Mouse (Mus musculus) forebrain, embryonic 14.5 days (tissue): ENCODE data around the gene Gucd1. TPM values are rescaled to one million over a fixed set of nuclear protein-coding genes. Genes with fewer than 3 reads are reported as not detected.
"Not testable (repeated sequence)": the region's sequence is repeated elsewhere in the genome, so short reads cannot be mapped to it uniquely, and the experiment has no call there.

Experiments used
- ATAC-seq: fragments of 200-750 bp; cut with Nextera tagmentation; 2 replicates; pipeline ENCODE4 v1.8.0; 2017; ENCODE audit warnings: mild to moderate bottlenecking, moderate library complexity
- DNase-seq: peaks from one replicate; pipeline ENCODE4 v3.0.0-alpha.2; 2015; ENCODE audit warnings: low spot score
- H3K27ac ChIP-seq: fragments of 300-500 bp; sonication (generic); 2 replicates; pipeline ENCODE4 v1.5.1; 2014; ENCODE audit warnings: low read depth, mild to moderate bottlenecking, control low read depth, low read length, moderate library complexity
- H3K27me3 ChIP-seq: fragments of 300-500 bp; sonication (generic); replicated peaks from 2 replicates; pipeline ENCODE4 v1.6.1; 2014; ENCODE audit warnings: low read length, control low read depth, mixed read lengths; ENCODE audit not compliant: control insufficient read depth, insufficient read depth
- H3K36me3 ChIP-seq: fragments of 300-500 bp; sonication (generic); 2 replicates; pipeline ENCODE4 v1.6.1; 2014; ENCODE audit warnings: low read length, control low read depth; ENCODE audit not compliant: control insufficient read depth, insufficient read depth
- H3K4me1 ChIP-seq: fragments of 300-500 bp; sonication (generic); 2 replicates; pipeline ENCODE4 v1.6.1; 2014; ENCODE audit warnings: antibody characterized with exemption, low read length, control low read depth; ENCODE audit not compliant: control insufficient read depth, insufficient read depth
- H3K4me2 ChIP-seq: fragments of 300-500 bp; sonication (generic); 2 replicates; pipeline ENCODE4 v1.6.1; 2014; ENCODE audit warnings: mild to moderate bottlenecking, control low read depth, low read length
- H3K4me3 ChIP-seq: fragments of 300-500 bp; sonication (generic); 2 replicates; pipeline ENCODE4 v1.5.1; 2014; ENCODE audit warnings: low read depth, low read length, control low read depth
- H3K9ac ChIP-seq: fragments of 300-500 bp; sonication (generic); 2 replicates; pipeline ENCODE4 v1.6.1; 2014; ENCODE audit warnings: mild to moderate bottlenecking, low read length, control low read depth, moderate library complexity
- H3K9me3 ChIP-seq: fragments of 300-500 bp; sonication (generic); replicated peaks from 2 replicates; pipeline ENCODE4 v1.6.1; 2016; ENCODE audit warnings: low read length, control low read depth, mixed read lengths; ENCODE audit not compliant: control insufficient read depth
- WGBS: fragments of 180-500 bp; shearing (Covaris S2); extraction: QIAGEN DNeasy Blood & Tissue Kit; methylation state at CpG from one replicate; pipeline ENCODE4 v1.1.7; 2014; 5-methylcytosine and 5-hydroxymethylcytosine counted together
- polyA plus RNA-seq: library from polyadenylated mRNA; unstranded; fragments of >200 nt; fragmentation: Nextera tagmentation; extraction: Ambion mirVana; gene quantifications from 2 replicates; pipeline ENCODE4 v1.2.1, GENCODE M21; 2014

The Gucd1 gene
- polyA plus RNA-seq, result 26.9 and 29.5 TPM in 2 replicates

GRCm38 (mm10) chr10:75517758-75518143 lies at the start of gene Gucd1:
Gene Gucd1, minus strand, starts transcription at chr10:75517972.
- peaks cover 26% of the 10 kb centered on the region for H3K36me3 ChIP-seq
- no peaks in the 10 kb centered on the region for H3K27me3 ChIP-seq
- peak within 1 kb of the TSS; percentile 85 for H3K4me3 ChIP-seq
- DNase-seq (peak; percentile 97), ATAC-seq (peak; percentile 94)
- peak within 1 kb of the TSS; percentile 94 for H3K9ac ChIP-seq
- H3K9me3 ChIP-seq, result no peaks in the 10 kb centered on the region
- H3K4me2 ChIP-seq, result peak within 1 kb of the TSS; percentile 90
- WGBS, result under 1% methylated on average over 20 of the region's 20 CpGs
- H3K27ac ChIP-seq, result peak within 1 kb of the TSS; percentile 96
- peaks cover 14% of the 10 kb centered on the region; the same call in 1 of the 2 replicates for H3K4me1 ChIP-seq

- WGBS, result 82% methylated on average over 2 of the region's 2 CpGs
- not testable (repeated sequence) for H3K27ac ChIP-seq, H3K36me3 ChIP-seq, ATAC-seq, H3K4me1 ChIP-seq, H3K4me3 ChIP-seq, H3K9ac ChIP-seq, H3K9me3 ChIP-seq, H3K4me2 ChIP-seq, H3K27me3 ChIP-seq, DNase-seq
Observed at GRCm38 (mm10) chr10:75566765-75567164, 49.0 kb upstream of the Gucd1 start.

- 89% methylated on average over 5 of the region's 5 CpGs for WGBS
Observed at GRCm38 (mm10) chr10:75566321-75566720, 48.5 kb upstream of the Gucd1 start.

GRCm38 (mm10) chr10:75565906-75566305 lies 48.1 kb upstream of the Gucd1 start:
- Histone ChIP-seq H3K9ac (no peak overlapping the region), H3K27me3 (no peaks in the 10 kb centered on the region), H3K27ac (no peak overlapping the region), H3K36me3 (no peaks in the 10 kb centered on the region), H3K4me2 (no peak overlapping the region), H3K9me3 (no peaks in the 10 kb centered on the region), H3K4me3 (no peak overlapping the region), H3K4me1 (no peaks in the 10 kb centered on the region)
- WGBS, result 88% methylated on average over 7 of the region's 7 CpGs
- DNase-seq (no peak), ATAC-seq (no peak)

More at GRCm38 (mm10) chr10:75566321-75566720, 48.5 kb upstream of the Gucd1 start:
- Histone ChIP-seq H3K4me1 (no peaks in the 10 kb centered on the region), H3K27me3 (no peaks in the 10 kb centered on the region), H3K9ac (no peak overlapping the region), H3K27ac (no peak overlapping the region), H3K4me3 (no peak overlapping the region), H3K9me3 (no peaks in the 10 kb centered on the region), H3K36me3 (no peaks in the 10 kb centered on the region), H3K4me2 (no peak overlapping the region)
- no peak for ATAC-seq
- DNase-seq, result no peak

- Histone ChIP-seq H3K36me3 (no peaks in the 10 kb centered on the region), H3K4me1 (peaks cover 2% of the 10 kb centered on the region; the same call in 1 of the 2 replicates), H3K27ac (no peak overlapping the region), H3K4me2 (no peak overlapping the region), H3K9ac (no peak overlapping the region), H3K27me3 (no peaks in the 10 kb centered on the region), H3K4me3 (no peak overlapping the region), H3K9me3 (no peaks in the 10 kb centered on the region)
- ATAC-seq (no peak), DNase-seq (no peak)
- WGBS, result 80% methylated on average over 6 of the region's 6 CpGs
Observed at GRCm38 (mm10) chr10:75565436-75565835, 47.7 kb upstream of the Gucd1 start.

GRCm38 (mm10) chr10:75564687-75565265 lies 47.0 kb upstream of the Gucd1 start:
- no peaks in the 10 kb centered on the region for H3K27me3 ChIP-seq
- no peak overlapping the region for H3K4me2 ChIP-seq
- 86% methylated on average over 12 of the region's 12 CpGs for WGBS
- no peak overlapping the region for H3K9ac ChIP-seq
- DNase-seq (no peak), ATAC-seq (no peak)
- peaks cover 5% of the 10 kb centered on the region; the same call in 1 of the 2 replicates for H3K4me1 ChIP-seq
- H3K36me3 ChIP-seq, result no peaks in the 10 kb centered on the region
- no peak overlapping the region for H3K4me3 ChIP-seq
- no peaks in the 10 kb centered on the region for H3K9me3 ChIP-seq
- H3K27ac ChIP-seq, result no peak overlapping the region

GRCm38 (mm10) chr10:75562596-75562995 lies 44.8 kb upstream of the Gucd1 start:
- H3K27me3 ChIP-seq, result no peaks in the 10 kb centered on the region
- H3K4me3 ChIP-seq, result no peak overlapping the region
- no peaks in the 10 kb centered on the region for H3K36me3 ChIP-seq

GRCm38 (mm10) chr10:75561071-75561654 lies 43.4 kb upstream of the Gucd1 start, which contains the start of gene Ggt1:
Gene Ggt1, plus strand, starts transcription at chr10:75561604.
- H3K36me3 ChIP-seq, result 0 out of 2 replicates have a peak, but pooled peaks cover 5% of the 10 kb centered on the region
- no peak for DNase-seq
- ATAC-seq, result no peak
- WGBS, result 51% methylated on average over 10 of the region's 10 CpGs
- peak within 1 kb of the TSS; percentile 88 for H3K4me2 ChIP-seq
- no peaks in the 10 kb centered on the region for H3K27me3 ChIP-seq
- peaks cover 31% of the 10 kb centered on the region for H3K4me1 ChIP-seq
- H3K4me3 ChIP-seq, result peak within 1 kb of the TSS; percentile 63
- H3K27ac ChIP-seq, result peak within 1 kb of the TSS; percentile 89; the same call in 1 of the 2 replicates
- H3K9ac ChIP-seq, result peak within 1 kb of the TSS; percentile 89
- no peaks in the 10 kb centered on the region for H3K9me3 ChIP-seq

More at GRCm38 (mm10) chr10:75562596-75562995, 44.8 kb upstream of the Gucd1 start:
- ATAC-seq, result no peak
- Histone ChIP-seq H3K9ac (no peak overlapping the region), H3K9me3 (no peaks in the 10 kb centered on the region), H3K27ac (no peak overlapping the region), H3K4me1 (peaks cover 17% of the 10 kb centered on the region), H3K4me2 (no peak overlapping the region)
- no peak for DNase-seq
- 87% methylated on average over 8 of the region's 8 CpGs for WGBS

GRCm38 (mm10) chr10:75560549-75560899 lies 42.8 kb upstream of the Gucd1 start:
- Histone ChIP-seq H3K4me3 (peak overlapping the region; percentile 63), H3K9ac (peak overlapping the region; percentile 89), H3K27ac (peak overlapping the region; percentile 89; the same call in 1 of the 2 replicates), H3K9me3 (no peaks in the 10 kb centered on the region), H3K4me2 (peak overlapping the region; percentile 88), H3K4me1 (peaks cover 38% of the 10 kb centered on the region), H3K27me3 (no peaks in the 10 kb centered on the region), H3K36me3 (peaks cover 12% of the 10 kb centered on the region; the same call in 1 of the 2 replicates)
- 13% methylated on average over 6 of the region's 6 CpGs for WGBS
- ATAC-seq, result peak; percentile 16; the same call in 1 of the 2 replicates
- peak; percentile 33 for DNase-seq
